Mouse (Mus musculus) induced T-regulatory cell, adult 2 months (primary cell): ENCODE data around the gene Itgb1.

Source experiments
- DNase-seq: peaks from one replicate; pipeline ENCODE4 v3.0.0-alpha.2; 2012; ENCODE audit warnings: low read depth

Itgb1 gene

DNA sequence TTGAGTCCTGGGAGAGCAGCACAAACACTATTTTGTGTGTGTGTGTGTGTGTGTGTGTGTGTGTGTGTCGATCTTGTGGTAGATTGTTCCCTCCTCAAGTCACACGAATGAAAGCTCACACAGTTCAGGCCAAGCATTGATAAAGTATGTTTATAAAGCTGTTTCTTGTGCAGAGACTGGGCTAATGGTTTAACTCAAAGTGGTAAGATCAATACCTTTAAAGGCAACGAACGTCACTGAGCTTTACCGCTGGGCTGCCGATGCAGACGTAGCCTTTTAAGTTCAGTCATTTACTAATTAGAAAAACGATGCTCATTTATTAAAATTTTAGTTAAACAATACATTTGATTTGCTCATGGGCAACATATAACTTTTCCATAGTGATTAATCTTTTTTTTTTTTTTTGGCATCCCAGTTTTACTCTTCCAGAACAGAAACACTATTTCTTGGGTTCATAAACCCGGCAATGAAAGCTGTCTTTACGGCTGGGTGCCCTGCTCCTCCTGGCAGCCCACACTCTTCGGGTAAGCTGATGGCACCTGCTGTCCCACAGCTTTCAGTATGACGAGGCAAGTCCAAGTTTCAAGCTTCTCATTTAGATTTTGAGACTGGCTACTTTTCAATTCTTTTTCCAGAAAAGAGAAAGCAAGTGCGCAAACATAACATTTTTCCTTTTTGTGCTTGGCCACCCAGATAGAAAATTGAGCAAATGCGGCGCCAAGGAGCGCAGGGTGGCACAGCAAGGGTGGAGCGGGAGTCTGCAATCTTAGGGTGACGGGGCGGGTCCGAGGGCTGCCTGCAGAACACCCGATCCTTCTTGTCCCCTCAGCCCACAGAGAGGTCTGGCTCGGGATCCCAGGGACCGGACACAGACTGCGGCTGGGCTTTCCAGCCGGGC lies 596 bp upstream of the Itgb1 start:
- DNase-seq, result peak; percentile 49

DNA sequence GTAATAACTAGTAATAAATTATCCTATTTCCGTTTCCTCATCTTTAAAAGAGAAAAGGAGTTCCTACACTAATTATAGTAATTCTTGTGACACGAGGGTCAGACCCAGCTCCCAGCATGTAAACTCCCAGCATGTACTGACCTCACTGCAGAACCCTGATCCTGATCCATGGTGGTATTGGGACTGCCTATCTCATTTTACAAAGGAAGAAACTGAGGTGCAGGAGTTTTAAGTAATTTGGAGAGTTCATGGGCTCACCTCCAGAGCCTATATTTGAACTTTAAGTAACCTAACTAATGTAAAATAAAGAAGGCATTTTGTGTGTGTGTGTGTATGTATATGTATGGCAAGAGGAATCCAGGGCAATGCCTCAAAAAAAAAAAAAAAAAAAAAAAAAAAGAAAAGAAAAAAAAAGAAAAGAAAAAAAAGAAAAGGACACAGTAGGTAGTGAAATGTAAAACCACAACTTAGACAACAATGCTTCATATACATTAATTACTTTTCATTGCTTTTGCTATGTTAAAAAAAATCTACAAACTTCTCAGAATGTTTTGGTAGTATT lies 1.1 kb downstream of the Itgb1 start:
- no peak for DNase-seq

DNA sequence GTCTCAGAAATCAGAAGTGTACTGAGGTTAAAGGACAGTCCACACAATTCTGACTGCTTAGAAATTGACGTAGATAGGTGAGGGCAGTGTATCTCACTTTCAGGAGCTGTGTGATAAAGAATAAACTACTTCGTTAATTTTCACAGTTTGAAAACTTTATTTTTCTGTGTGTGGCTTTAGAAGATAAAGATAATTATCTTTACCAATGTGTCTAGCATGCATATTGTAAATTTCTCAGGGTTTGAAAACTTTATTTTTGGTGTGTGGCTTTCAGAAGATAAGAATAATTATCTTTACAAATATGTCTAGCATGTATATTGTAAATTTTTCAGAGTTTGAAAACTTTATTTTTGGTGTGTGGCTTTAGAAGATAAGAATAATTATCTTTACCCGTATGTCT lies 3.2 kb downstream of the Itgb1 start:
- no peak for DNase-seq

DNA sequence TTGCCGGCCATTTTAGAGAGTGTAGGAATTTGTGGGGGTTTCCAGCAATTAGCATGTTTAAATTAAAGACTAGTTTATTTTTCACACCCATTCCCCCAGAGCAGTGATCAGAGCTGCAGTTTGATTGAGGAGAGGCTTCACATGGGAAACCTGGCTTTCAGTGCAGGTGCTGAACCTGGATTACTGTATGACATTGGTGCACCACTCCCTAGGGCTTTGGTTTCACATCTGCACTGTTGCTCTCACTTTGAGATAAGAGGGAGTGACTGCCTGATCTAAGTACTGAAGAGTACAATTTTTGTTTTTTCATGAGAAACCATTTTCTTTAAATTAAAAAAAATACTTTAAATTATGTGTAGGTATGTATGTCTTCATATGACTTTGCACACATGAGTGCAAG lies 4.6 kb downstream of the Itgb1 start:
- DNase-seq, result no peak

DNA sequence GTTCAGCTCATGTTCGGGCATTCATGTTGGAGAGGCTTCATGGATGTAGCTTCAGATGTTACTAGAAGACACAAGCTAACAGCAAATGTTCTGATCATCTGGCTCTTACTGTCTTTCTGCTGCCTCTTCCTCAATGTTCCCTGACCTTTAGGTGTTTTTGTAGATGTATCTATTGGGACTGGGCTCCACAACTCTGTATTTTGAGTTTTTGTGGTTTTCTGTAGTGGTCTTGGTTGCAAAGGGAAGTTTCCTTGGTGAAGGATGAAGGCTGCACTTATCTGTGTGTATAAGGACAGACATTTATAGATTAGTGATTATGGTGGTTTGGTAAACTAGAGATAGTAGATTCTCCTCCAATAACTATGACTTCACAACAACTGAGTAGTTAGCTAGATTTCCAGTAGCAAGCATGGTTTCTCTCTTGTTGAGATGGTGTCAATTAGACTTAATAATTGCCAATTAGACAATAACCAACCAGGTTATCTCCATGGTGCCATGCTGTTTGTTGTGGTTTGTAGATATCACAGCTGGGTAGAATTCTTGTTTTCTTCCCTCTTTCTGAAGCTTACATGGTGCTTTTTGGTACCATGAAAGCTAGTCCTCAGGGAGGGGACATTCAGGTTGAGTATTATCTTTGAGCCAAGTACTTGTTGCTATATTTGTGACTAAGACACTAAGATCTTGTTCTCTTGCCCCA lies 11.4 kb downstream of the Itgb1 start:
- DNase-seq, result no peak

DNA sequence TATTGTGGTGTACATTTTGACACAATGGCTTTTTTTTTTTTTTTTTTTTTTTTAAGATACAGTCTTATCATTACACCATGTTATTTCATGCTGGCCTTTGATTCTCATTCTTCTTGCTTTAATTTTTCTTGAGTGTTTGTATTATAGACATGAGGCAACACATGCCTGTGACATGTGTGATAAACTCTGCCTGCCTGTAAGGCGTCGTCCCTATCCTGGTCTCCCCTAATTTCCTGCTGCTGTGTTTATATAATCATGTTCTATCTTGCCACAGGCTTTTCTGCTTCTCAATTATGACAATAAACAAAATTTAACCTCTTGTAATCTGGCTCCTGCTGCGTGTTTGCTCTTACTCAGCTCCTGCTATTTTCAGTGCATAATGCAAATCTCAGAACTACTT lies 12.5 kb downstream of the Itgb1 start:
- DNase-seq, result no peak

DNA sequence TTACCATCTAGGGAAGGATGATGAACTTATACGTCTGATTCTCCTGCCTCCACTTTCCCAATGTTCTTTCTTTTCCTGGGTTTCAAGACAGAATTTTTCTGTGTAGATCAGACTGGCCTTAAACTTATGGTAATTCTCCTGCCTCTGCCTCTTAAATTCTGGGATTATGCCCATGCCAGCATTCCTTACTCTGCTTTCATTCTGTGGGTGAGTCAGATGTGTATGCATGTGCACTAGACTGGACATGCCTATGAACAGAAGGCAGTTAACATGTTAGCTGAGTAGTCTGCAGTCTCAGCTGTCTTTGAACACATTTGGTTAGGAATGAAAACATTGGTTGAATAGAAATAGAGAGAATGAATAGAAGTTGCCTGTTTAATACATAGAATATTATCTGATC lies 18.9 kb downstream of the Itgb1 start:
- DNase-seq, result no peak

DNA sequence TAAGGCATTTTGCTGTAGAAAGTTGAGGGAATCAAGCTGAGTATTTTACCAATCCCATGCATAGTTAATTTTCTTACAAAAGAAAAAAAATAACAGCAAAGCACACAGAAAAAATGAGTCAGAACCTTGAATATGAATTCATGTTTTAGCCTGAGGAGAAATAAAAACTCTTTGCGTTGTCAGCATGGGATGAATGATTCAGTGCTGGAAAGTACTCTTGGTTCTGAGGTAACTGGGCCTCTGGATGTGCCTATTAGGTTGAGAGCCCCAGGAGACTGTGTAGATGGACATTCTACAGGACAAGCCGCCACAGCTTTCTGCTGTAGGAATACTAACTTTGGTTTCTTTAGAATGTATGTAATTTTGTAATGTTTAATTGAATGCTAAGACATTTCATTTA lies 19.4 kb downstream of the Itgb1 start:
- no peak for DNase-seq

DNA sequence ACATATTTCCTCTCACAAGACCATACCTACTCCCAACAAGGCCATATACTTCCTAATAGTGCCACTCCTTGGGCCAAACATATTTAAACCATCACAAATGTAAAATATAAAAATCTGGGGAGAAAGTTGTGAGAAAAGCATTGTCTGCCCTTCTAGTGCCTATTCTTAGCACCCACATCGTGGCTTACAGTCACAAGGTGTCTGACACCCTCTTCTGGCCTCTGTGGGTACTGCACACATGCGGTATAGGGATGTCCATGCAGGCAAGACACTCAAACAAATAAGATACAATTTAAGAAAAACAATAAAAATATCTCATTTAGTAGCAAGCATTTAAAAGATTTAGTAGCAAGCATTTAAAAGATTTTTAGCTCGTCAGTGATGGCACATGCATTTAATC lies 23.8 kb downstream of the Itgb1 start:
- peak; percentile 87 for DNase-seq

DNA sequence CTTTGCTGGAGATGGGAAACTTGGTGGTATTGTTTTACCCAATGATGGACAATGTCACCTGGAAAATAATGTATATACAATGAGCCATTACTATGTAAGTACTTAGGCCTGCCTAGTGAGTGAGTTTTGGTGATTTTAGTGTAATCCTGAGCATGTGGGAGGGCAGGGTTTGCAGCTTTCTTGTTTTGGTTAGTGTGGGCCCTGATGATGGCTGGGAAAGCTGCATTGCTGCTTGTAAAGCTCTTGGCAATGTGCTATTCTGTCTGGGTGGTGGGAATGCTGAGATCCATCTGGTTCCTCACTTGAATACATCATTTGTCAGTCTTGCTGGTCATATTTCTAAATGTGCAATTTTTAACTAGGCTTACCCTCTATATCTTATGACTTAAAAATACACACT lies 30.7 kb downstream of the Itgb1 start:
- no peak for DNase-seq

DNA sequence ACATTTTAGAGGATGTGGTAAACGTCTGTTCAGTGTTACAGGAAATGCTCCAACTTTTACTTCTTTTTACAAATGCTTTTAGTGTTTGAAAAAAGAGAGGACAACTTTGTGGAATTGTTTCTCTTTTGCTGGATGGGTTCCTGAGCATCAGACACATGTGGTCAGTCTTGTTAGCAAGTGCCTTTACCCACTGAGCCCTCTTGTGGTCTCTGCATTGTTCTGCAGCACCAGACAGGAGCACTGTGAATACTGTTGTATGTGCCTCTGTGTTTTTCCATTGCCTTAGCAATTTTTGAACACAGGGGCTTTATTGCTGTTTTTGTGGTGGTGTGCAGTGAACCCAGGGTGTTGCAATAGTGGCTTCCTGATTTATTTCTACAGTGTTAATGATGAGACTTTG lies 39.4 kb downstream of the Itgb1 start:
- peak; percentile 35 for DNase-seq

DNA sequence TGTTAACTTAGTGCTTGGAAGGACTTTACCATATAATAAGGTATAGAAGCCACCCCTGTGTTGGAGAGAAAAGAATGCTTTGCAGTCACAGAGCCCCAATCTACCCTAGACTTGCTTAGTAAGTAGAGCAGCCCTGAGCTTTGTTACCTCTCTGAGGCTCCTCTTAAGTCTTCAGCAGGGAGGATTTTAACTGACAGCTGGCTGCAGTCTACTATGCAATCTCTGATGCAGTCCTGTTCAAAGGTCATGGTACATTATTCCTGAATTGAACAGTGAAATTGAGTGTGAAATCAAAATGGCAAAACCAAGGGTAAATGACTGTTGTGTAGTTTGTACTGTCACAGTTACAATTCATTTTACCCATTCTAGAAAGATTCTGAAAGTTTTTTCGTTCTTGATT lies 41.8 kb downstream of the Itgb1 start:
- DNase-seq, result no peak

DNA sequence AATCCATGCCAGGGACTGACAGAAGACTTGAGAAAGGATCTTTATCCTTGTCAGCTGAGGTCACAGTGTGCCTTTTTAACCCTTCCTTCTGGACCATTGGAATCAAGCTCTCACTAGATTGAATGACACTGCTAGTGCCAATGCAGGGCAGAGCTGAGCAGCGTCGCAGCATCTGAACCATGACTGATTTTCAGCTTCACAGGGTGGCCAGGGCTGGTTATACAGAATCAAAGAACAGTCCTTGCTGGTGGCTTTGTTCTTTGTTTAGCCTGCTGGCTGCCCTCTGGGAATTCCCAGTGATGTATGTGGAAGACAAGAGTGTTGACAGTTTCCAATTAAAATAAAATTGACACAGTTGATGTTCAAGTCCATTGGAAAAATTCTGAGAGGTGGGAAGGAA lies 46.8 kb downstream of the Itgb1 start:
- no peak for DNase-seq

DNA sequence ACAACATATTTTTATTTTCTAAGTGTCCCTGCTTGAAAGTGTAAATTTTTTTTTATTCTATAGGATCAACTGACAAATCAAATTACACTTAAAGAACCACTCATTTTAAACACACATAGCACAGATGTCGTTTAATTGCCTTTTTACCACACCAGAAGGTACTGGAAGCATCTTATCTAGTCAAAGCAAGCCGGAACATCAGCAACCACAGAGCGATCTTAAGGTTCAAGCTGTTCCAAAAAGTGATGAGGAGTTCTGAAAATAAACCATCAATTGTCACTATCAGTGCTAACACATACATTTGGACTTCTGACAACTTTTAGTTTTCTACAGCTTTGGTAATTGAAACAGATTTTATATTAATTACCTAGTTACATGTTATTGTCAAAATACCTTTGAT lies 48.7 kb downstream of the Itgb1 start:
- DNase-seq, result no peak

DNA sequence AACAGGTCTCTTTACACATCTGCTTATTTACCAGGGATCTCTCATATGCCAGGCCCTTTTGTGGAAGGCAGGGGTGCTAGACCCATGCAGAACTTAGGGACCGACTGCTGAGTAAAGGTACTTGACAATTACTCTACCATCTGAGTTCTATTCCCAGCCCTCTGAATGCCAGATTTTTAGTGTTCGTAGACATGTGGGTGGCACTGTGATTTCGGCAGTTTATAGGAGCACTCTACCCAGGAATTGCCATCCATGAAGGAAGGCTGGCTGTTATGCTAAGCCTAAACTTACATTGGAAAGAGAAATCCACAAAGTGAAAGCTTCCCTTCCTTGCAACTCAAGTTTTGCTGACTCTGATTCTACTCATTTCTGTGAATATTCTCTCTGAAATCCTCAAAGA lies 50.2 kb downstream of the Itgb1 start:
- no peak for DNase-seq
